Mouse (Mus musculus) mouse embryonic stem cell (cell line): ENCODE results near the gene Tomm7.
"Not testable (repeated sequence)": the region's sequence is repeated elsewhere in the genome, so short reads cannot be mapped to it uniquely, and the experiment has no call there.

Experiments
- in situ Hi-C, 2 experiments: fragments of 300-500 bp; cut with MboI; formaldehyde crosslinking; loops; 1 replicate in 1 of 2; 3 replicates in 1 of 2; pipeline ENCODE4 v1.14.3; 2019 to 2020; ENCODE audit warnings: low sequenced_read_pairs in 2 of 2, low pct_unique_long_range_greater_than_20kb in 1 of 2, mixed read lengths in 1 of 2; ENCODE audit not compliant: unreplicated experiment in 1 of 2

Gene Tomm7

GRCm38 (mm10) chr5:23843674-23844530, at the start of gene Tomm7:
Gene Tomm7 (minus strand): TSS chr5:23844161.
- in situ Hi-C loops, result no loop called here

GRCm38 (mm10) chr5:23893156-23893863, 49.3 kb upstream of the Tomm7 start:
- in situ Hi-C loops, result no loop called here

DNA sequence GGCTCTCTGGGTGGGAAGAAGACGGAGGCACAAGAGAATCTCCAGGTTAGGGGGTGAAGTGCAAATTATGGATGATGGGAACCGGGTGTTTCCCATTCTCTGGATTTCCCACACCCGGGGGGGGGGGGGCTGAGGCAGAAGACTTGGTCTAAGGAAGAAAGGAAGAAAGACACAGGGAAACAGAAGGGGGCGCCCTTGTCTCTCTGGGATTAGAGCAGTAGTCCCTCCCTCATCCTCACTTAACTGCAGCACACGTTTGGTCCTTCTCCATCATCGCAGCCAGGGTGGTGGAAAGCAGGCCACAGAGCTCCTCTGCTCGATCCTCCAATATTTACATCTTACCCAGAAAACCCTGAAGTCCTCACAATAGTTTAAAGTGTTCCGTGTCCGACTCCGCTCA, 46.8 kb upstream of the Tomm7 start:
- in situ Hi-C loops, result no loop called here

DNA sequence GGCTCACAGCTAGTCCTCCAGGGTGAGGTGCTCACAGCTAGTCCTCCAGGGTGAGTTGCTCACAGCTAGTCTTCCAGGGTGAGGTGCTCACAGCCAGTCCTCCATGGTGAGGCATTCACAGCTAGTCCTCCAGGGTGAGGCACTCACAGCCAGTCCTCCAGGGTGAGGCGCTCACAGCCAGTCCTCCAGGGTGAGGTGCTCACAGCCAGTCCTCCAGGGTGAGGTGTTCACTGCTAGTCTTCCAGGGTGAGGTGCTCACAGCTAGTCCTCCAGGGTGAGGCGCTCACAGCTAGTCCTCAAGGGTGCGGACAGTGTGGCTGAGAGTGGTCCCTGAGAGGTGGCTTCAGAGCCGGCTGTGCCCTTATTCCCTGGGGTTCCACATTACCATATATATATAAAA, 45.5 kb upstream of the Tomm7 start:
- in situ Hi-C loops, result no loop called here

DNA sequence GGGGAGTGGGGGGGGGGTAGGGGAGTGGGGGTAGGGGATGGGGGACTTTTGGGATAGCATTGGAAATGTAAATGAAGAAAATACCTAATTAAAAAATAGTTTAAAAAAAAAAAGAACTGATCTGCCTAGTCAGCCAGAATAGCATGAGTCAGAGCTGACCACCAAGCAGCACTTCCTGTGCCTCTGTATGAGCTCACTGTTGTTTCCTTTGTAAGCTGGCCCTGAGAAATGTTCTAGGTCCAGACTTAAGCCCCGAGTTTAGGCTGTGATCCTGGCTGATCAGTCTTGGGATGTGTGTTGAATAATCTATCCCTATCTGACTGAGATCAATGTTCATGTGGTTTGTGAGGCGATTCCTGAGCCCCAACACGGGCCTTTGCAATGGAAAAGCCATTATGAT, 43.1 kb upstream of the Tomm7 start:
- in situ Hi-C loops, result no loop called here

DNA sequence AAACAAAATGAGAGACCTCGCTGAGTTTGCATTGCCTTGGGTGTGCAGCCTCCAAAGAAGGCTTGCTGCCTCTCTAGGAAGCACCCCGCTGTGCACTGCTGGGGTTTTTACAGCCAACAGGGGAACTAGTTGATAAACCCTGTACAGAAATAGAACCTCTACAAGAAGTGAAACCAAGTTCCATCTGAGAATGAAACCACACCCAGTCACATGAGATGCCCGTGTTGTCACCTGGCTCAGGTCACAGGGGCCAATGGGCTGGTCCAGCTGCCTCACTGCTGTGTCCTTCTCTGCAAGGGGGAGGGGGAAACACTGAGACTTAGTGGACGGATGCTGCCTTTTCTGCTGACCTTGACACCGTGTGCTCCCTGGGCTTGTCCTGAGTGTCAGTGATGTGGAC, 30.5 kb upstream of the Tomm7 start:
- in situ Hi-C loops, result no loop called here

DNA sequence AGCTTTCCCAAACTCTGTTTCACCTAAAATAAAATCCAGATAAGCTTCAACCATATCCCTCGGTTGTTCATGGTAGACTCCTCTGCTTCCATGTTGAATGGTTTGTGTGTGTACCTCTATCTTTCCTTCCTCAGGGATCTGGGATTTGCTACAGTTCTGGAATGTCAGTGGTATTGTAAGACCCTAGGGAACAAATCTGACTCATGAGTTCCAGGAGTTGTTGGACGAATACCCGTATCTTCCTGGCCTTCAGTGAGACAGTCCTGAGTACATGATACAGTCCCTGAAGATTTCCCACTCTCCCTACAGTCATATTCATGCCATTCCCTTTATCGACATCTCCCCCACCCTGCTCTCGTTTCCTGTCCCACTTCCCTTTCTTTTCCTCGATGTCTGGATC, 28.6 kb upstream of the Tomm7 start:
- in situ Hi-C loops, result no loop called here

DNA sequence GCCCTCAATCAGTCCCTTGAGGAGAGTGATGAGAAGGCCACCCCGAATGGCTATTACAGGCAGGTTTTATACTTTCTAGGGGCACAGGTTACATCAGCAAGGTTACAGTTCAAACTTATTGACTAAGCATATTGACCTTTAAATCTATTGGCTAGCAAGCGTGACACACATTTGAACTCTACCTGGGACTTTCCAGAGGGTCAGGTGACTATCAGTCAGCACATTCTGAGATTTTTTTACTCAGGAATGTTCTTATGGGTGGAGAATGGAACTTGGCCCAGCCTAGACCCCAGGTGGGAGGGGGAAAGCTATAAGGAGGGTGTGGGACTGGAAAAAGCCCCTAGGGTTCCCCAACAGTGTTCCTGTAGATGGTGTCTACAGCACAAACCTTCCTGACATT, 27.4 kb upstream of the Tomm7 start:
- in situ Hi-C loops, result not testable (repeated sequence)

DNA sequence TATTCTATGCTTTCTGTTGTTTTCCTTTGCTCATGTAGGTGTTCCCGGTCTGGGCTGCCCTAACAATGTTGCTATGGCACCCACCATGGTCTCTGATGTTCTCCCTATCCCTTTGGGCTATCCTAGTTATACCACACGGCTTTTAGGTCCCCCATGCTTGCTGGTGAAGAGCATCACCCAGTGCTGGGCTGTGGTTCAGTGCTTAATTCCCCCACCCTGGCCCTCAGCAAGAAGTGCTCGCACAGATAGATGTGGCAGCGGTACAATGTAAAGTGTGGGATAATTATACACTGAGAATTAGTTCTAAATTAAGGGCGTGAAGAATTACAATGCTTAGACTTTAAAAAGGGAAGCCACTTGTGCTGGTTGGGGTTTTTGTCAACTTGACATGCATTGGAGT, 22.0 kb upstream of the Tomm7 start:
- in situ Hi-C loops, result no loop called here

- in situ Hi-C loops, result no loop called here
Observed at GRCm38 (mm10) chr5:23864054-23864965, 20.3 kb upstream of the Tomm7 start.

GRCm38 (mm10) chr5:23863166-23864053, 19.4 kb upstream of the Tomm7 start:
- in situ Hi-C loops, result no loop called here

DNA sequence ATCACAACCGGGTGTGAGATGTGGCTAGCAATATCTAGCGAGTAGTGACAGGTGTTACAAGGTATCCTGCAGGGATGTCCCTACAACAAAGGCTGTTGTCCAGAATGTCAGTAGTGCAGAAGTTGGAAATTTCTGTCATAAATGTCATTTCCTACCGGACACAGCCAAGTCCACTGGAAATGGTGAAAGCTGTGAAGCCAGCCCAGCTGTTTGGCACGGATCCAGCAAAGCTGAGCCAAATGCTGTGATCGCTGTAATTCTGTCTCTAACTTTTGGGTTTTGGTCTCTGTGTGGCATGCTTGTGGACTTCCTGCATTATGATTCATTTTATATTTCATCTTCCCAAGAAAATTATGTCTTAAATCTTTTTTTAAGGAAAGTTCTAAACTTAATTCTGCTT, 18.3 kb upstream of the Tomm7 start:
- in situ Hi-C loops, result no loop called here

GRCm38 (mm10) chr5:23861721-23862120, 17.8 kb upstream of the Tomm7 start:
- in situ Hi-C loops, result no loop called here

- in situ Hi-C loops, result no loop called here
Observed at GRCm38 (mm10) chr5:23859896-23860295, 15.9 kb upstream of the Tomm7 start.

DNA sequence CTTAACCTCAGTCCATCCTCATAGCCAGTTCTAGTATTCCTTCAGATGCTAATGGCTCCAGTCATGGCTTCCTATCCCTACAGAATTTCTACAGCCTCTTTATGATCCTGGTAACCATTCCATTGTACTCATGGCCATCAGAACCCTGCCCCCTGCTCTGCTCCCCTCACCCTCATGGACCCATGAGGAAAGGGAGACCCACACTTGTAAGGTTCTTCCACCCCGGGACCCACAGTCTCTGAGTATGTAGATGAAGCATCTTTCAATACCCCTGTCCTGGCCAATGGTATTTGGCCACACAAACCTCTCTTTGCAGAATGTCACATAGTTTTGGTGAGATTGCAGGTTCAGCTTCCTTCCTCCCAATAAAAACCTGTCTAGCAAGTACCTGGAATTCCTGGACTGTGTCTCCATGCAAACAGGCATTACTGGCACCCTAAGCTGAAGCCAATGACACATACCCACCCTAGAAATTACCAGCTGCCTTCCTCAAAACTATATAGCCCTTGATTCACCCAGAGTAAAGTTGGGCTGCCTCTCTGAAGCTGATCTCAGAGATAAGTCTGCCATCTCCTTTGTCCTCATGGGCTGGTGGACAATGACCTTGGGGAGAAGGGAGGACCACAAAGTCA, 15.2 kb upstream of the Tomm7 start:
- in situ Hi-C loops, result no loop called here

- in situ Hi-C loops, result no loop called here
Observed at GRCm38 (mm10) chr5:23858643-23859042, 14.7 kb upstream of the Tomm7 start.

DNA sequence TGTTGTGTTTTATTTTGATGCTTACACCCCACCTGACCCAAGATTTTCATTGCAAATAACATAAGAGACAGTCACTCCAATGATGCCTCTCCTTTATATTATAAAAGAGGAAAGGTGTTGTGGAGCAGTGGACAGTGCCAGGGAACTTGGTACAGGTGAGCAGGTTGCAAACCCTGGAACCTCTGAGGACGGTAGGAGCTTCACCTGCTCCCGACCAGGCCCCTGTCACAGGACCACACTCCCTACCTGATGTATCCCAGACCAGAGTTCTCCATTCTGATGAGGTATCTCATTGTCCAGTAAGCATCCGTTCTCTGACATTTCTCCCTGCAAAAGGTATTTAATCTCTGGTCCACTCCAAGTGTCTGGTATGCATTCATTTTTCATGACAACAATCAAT, 14.0 kb upstream of the Tomm7 start:
- in situ Hi-C loops, result no loop called here

DNA sequence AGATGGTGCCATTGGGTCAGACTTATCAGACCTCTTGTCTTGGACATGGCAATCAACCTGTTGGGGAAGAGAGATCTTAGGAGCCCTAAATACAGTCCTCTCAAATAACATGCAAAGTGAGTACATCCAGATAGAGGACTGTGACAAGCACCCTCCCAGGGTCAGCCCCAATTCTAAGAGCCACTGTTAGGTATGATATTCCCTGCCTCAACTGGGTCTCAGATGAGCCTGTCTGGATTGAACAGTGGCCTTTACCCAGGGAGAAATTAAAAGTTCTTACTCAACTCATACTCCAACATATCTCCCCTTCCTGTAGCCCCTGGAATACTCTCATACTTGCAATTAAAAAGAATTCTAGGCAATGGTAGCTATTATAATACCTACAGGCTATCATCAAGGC, 13.2 kb upstream of the Tomm7 start:
- in situ Hi-C loops, result no loop called here
